Mouse (Mus musculus): Measurements from ENCODE around the gene Tbc1d22a.
"Not testable (repeated sequence)": the region's sequence is repeated elsewhere in the genome, so short reads cannot be mapped to it uniquely, and the experiment has no call there.

The Tbc1d22a gene

DNA sequence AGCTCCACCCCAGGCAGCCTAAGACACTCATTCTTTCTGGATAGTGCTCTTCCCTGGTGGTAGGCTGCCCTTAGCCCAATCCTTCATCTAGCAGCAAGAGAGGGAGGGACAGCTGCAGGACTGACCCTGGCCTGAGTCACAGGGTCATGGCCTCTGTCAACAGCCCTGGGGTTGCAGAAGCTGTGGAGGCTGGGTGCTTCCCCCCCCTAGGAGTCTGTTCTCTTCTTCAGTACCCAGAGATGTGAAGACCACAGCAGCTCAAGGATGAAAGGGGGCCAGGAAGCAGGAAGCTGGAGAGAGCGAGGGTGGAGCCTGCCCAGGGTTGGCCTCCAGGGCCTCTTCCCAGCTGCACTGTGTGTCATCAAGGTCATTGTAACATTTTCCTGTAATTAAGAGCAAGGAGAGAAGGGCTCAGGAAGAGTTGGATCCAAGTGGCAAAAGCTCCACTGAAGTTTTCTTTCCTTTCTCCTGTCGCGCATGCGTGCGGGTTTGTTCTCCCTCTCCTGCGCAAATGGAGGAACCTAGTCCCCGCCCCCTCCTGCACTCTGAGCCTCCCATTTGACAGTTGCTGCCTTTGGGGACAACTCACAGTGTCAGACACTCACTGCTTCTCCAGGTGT is 10.2 kb upstream of the Tbc1d22a start:
- no peak for DNase-seq

- peak; percentile 43 for DNase-seq
Observed at GRCm38 (mm10) chr15:86205300-86205699, 9.0 kb upstream of the Tbc1d22a start.

- no peak for DNase-seq
Observed at GRCm38 (mm10) chr15:86206385-86206784, 7.9 kb upstream of the Tbc1d22a start.

GRCm38 (mm10) chr15:86212193-86212592 is 2.1 kb upstream of the Tbc1d22a start:
- DNase-seq: not testable (repeated sequence)

DNA sequence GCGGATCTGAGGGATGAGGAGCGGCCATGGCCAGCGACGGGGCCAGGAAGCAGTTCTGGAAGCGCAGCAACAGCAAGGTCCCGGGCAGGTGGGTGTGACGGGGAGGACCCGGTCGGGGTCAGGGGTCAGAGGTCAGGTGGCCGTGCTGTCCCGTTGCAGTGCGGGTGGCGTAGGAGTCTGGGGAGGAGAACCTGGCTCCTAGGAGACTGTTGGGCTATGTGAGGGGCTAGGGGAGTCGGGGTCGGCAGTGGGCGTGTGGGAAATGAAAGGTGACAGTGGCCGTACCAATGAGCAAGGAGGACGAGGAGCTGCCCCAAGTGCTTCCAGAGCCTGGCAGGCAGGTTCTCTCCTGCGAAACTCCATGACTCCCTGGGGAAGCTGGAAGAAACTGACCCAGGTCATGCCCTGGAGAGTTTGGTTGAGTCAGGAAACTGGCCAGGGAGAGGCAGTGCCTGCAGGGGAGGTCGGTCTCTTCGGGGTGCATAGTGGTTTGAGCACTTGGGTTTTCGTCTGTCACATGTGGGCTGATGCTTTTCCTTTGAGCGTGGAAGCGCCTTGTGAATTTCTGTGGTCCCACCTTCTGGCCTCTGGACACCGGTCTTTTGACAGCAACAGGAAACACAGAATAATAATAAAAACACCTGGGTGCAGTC is 416 bp downstream of the Tbc1d22a start:
- DNase-seq: no peak

DNA sequence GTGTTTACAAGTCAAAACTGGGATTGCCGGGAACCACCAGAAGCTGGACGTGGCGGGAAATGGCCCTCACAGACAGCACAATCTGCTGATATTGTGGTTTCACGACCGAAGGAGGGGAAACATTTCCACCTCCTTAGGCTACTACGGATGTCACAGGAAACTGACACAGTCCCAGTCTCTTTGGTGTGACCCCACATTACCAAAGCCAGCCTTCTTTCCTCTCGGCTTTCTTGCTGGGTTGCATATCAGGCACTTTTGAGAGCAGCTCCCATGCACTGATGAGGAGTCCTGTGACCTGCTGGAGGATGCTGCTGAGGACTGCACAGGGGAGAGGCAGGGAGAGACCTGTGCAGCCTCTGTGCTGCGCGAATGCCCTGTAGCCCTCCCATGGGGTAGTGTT is 2.4 kb downstream of the Tbc1d22a start:
- not testable (repeated sequence) for DNase-seq

- no peak for DNase-seq
Observed at GRCm38 (mm10) chr15:86219534-86220228, 5.4 kb downstream of the Tbc1d22a start.

GRCm38 (mm10) chr15:86220229-86220630 is 6.0 kb downstream of the Tbc1d22a start:
- no peak for DNase-seq

GRCm38 (mm10) chr15:86220715-86221114 is 6.5 kb downstream of the Tbc1d22a start:
- no peak for DNase-seq

DNA sequence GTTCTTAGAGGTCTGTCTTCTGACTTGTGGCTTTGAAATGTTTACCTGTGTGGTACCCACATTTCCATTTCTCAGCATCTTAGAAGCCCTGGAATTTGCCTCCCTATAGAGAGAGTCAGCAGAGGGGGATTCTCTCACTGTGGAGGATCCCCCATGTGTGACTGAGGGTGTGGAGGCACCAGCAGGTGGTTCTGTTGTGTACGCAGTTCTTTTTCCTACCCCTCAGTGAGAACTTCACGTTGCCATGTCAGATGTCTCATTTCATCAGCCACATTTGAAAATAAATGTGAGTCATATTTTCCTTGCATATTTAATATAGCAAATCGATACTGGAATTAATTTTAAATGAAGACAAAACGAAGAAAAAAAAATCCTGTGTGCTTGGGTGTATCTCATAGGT is 7.1 kb downstream of the Tbc1d22a start:
- no peak for DNase-seq

DNA sequence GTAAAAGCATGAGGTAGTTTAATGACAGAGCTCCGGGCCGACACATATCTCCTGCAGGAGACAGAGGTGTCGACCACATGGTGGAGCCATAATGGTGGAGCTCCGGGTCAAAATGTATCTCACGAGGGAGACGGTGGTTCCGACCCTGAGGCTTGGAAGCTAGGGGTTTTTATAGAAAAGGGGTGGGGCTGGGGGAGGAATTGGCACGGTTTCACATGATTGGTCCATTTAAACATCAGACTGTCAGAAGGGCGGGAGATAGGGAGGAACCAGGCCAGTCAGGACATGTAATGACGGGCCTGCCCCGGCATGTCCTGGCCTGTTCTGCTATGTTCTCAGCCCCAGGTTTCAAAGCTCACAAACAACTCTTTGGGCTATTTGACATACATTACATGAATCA is 7.6 kb downstream of the Tbc1d22a start:
- DNase-seq: not testable (repeated sequence)

- DNase-seq: peak; percentile 44
Observed at GRCm38 (mm10) chr15:86224972-86225551, 10.8 kb downstream of the Tbc1d22a start.

GRCm38 (mm10) chr15:86226221-86226620 is 12.0 kb downstream of the Tbc1d22a start:
- DNase-seq: no peak

DNA sequence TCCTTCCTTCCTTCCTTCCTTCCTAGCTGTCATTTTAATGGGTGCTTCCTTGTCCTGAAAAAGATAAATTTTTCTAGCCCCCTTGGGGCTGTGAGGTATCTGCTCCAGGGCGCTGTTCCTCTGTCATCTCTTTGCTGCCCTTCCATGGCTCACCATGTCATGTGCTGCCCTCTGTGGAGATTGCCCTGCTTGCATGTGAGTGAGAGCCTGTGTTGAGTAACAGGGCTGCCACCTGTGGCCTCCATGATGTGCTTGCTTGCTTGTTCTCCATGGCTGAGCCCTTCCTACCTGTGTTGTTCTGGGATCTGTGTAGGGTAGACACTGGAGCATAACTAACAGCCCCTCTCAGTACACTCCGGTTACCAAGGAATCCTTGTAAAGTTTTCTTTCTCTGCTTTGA is 12.7 kb downstream of the Tbc1d22a start:
- DNase-seq: no peak

DNA sequence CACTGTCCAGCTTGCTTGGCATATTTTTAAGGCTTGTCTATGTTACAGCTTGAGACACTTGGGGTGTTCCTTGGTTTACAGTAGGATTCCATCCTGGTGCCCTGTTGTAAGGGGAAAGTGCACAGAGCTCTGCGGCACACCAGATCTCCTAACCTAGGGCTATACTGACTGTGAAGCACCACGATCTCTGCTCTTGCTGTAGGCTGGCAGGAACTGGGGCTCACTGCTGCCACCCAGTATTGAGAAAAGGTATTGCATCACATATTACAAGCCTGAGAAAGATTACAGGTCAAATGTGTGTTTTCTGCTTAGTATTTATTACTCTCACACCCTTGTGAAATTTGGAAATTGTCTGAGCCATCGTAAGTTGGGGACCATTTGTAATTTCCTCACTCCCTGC is 13.9 kb downstream of the Tbc1d22a start:
- peak; percentile 74 for DNase-seq

- DNase-seq: peak; percentile 49
Observed at GRCm38 (mm10) chr15:86229088-86229487, 14.8 kb downstream of the Tbc1d22a start.

DNA sequence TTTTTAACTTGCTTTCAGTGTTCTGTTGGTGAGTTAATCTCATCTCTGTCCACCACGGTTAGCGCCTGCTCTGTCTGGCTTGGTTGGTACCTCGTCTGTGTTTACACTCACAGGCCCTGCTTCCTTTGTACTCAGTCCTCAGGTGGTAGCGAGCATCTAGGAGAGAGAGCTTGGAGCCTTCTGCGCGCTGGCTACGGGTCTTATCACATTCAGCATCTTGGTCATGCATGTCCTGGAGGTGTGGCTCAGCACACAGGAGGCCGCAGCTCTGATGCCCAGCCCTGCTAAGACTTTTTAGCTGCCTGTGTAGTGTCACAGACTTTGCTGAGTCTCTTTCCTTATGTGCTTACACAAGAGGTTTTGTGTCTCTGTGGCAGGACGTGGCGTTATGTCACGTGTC is 15.4 kb downstream of the Tbc1d22a start:
- DNase-seq: peak; percentile 35

- DNase-seq: peak; percentile 52
Observed at GRCm38 (mm10) chr15:86231170-86231569, 16.9 kb downstream of the Tbc1d22a start.

- peak; percentile 97 for DNase-seq
Observed at GRCm38 (mm10) chr15:86231831-86232512, 17.7 kb downstream of the Tbc1d22a start.

GRCm38 (mm10) chr15:86234001-86234400 is 19.7 kb downstream of the Tbc1d22a start:
- peak; percentile 32 for DNase-seq

DNA sequence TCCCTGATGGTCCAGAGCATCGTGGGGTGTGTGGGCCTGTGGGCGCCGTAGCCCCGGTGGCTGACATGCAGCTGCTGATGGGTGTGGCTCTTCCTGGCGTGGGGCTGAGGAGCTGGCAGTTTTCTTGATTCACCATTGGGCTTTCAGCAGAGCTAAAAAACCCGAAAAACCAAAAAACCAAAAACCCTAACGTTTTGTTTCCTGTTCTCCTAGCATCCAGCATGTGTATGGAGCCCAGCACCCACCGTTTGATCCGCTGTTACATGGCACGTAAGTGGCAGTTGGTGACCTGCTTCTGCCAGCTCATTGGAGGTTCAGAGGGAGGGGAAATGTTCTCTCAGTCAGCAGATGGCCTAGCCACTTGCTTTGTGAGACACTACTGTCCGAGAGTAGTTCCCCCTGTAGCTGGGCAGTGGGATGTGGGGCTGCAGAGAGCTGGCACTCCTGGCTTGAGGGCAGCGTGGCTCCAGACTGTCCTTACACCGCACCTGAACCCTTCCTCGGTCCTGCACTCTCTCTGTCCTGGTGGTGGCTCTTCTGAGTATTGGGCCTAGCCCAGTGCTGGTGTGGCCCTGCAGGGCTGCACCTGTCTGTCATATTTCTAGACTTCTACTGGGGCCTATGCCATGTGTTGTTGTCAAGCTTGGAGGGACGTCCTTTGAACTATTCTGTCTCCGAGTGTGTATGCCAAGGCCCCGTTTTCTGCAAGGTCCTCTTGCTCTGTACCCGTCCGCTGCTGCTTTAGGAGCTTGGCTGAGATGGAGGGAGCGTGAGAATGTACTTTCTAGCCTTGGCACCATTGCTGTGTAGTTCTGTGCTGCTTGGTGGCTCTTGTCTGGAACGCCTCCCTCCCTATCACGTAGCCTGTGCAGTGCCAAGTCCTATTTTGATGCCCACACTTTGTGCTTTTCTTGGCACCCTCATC is 20.5 kb downstream of the Tbc1d22a start:
- DNase-seq: peak; percentile 75

DNA sequence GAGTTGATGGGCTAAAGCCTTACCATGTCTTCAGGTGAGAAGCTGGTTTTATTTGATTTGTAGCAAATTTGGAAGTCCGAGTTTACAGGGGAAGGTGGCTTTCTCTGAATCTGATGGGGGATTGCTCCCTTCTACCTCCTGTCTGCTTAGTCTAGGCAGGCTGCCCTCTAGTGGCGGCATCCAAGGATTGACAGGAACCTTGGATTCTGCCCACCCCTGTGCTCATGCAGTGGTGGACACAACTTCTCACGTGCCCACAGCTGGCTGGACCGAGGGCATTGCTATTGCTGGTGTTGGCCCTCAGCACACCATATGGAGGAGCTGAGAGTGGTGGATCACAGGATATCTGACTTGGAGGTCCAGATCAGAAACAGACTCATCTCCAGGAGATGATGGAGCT is 22.0 kb downstream of the Tbc1d22a start:
- DNase-seq: peak; percentile 72
